Mouse (Mus musculus) forebrain, embryonic 16.5 days (tissue): ENCODE results near the gene Plxdc1. TPM values are rescaled to one million over a fixed set of nuclear protein-coding genes. Genes with fewer than 3 reads are reported as not detected.

Experiments used
- ATAC-seq: fragments of 200-750 bp; cut with Nextera tagmentation; 2 replicates; pipeline ENCODE4 v1.8.0; 2017; ENCODE audit warnings: mild to moderate bottlenecking, moderate library complexity
- H3K27ac ChIP-seq: fragments of 300-500 bp; sonication (generic); 2 replicates; pipeline ENCODE4 v1.5.1; 2014; ENCODE audit warnings: low read length, control low read depth
- H3K27me3 ChIP-seq: fragments of 300-500 bp; sonication (generic); replicated peaks from 2 replicates; pipeline ENCODE4 v1.6.1; 2014; ENCODE audit warnings: low read length; ENCODE audit not compliant: control insufficient read depth, insufficient read depth
- H3K36me3 ChIP-seq: fragments of 300-500 bp; sonication (generic); 2 replicates; pipeline ENCODE4 v1.6.1; 2014; ENCODE audit not compliant: control insufficient read depth, insufficient read depth
- H3K4me1 ChIP-seq: fragments of 300-500 bp; sonication (generic); replicated peaks from 2 replicates; pipeline ENCODE4 v1.6.1; 2014; ENCODE audit warnings: low read length; ENCODE audit not compliant: control insufficient read depth, insufficient read depth
- H3K4me2 ChIP-seq: fragments of 300-500 bp; sonication (generic); 2 replicates; pipeline ENCODE4 v1.6.1; 2014; ENCODE audit warnings: mild to moderate bottlenecking, low read length, control low read depth
- H3K4me3 ChIP-seq: fragments of 300-500 bp; sonication (generic); replicated peaks from 2 replicates; pipeline ENCODE4 v1.5.1; 2014; ENCODE audit warnings: mild to moderate bottlenecking, low read length, control low read depth
- H3K9ac ChIP-seq: fragments of 300-500 bp; sonication (generic); replicated peaks from 2 replicates; pipeline ENCODE4 v1.6.1; 2014; ENCODE audit warnings: low read depth, low read length, control low read depth
- H3K9me3 ChIP-seq: fragments of 300-500 bp; sonication (generic); 2 replicates; pipeline ENCODE4 v1.6.1; 2016; ENCODE audit warnings: low read length; ENCODE audit not compliant: control insufficient read depth
- WGBS: fragments of 180-500 bp; shearing (Covaris S2); extraction: QIAGEN DNeasy Blood & Tissue Kit; methylation state at CpG from one replicate; pipeline ENCODE4 v1.1.7; 2014; 5-methylcytosine and 5-hydroxymethylcytosine counted together
- polyA plus RNA-seq: library from polyadenylated mRNA; unstranded; fragments of >200 nt; fragmentation: Nextera tagmentation; extraction: Ambion mirVana; gene quantifications from 2 replicates; pipeline ENCODE4 v1.2.1, GENCODE M21; 2015

Plxdc1 gene
- polyA plus RNA-seq, 1 experiment from 2014 or later: 0.96 TPM

- H3K36me3 ChIP-seq: no peaks in the 10 kb centered on the region
- ATAC-seq: no peak
- H3K4me2 ChIP-seq: no peak overlapping the region
- no peak overlapping the region for H3K4me3 ChIP-seq
- 83% methylated on average over 11 of the region's 11 CpGs for WGBS
- no peak overlapping the region for H3K9ac ChIP-seq
- peaks cover 4% of the 10 kb centered on the region; the same call in 1 of the 2 replicates for H3K27me3 ChIP-seq
- H3K27ac ChIP-seq: no peak overlapping the region
- H3K9me3 ChIP-seq: no peaks in the 10 kb centered on the region
- H3K4me1 ChIP-seq: peaks cover 23% of the 10 kb centered on the region
These were observed 12.0 kb upstream of the Plxdc1 start for GRCm38 (mm10) chr11:97998074-97998793.

GRCm38 (mm10) chr11:97997387-97997960, 11.2 kb upstream of the Plxdc1 start:
- H3K4me2 ChIP-seq: no peak overlapping the region
- H3K27me3 ChIP-seq: peaks cover 4% of the 10 kb centered on the region; the same call in 1 of the 2 replicates
- H3K9ac ChIP-seq: no peak overlapping the region
- 79% methylated on average over 8 of the region's 8 CpGs for WGBS
- peaks cover 16% of the 10 kb centered on the region for H3K4me1 ChIP-seq
- ATAC-seq: no peak
- no peaks in the 10 kb centered on the region for H3K36me3 ChIP-seq
- no peak overlapping the region for H3K4me3 ChIP-seq
- no peaks in the 10 kb centered on the region for H3K9me3 ChIP-seq
- H3K27ac ChIP-seq: no peak overlapping the region

DNA sequence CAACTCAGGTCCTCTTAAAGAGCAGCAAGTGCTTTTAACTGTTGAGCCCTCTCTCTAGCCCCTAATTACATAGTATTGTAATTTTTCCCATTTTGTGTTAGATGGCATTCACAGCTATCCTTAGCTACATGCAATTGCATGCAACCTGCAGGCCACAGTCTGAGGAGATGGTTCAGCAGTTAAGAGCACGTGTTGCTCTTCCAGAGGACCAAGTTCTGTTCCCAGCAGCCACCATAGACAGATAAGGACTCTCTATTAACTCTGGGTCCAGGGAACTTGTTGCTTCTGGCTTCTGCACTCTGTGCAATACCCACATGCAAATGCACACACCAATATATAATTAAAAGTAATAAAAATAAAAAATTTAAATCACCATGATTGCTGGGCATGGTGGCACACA, 10.4 kb upstream of the Plxdc1 start:
- Histone ChIP-seq H3K4me1 (peaks cover 14% of the 10 kb centered on the region), H3K27me3 (peaks cover 4% of the 10 kb centered on the region; the same call in 1 of the 2 replicates), H3K36me3 (no peaks in the 10 kb centered on the region), H3K4me3 (no peak overlapping the region), H3K9ac (no peak overlapping the region), H3K4me2 (no peak overlapping the region), H3K9me3 (no peaks in the 10 kb centered on the region), H3K27ac (no peak overlapping the region)
- ATAC-seq: no peak
- 54% methylated on average over 1 of the region's 1 CpGs for WGBS

DNA sequence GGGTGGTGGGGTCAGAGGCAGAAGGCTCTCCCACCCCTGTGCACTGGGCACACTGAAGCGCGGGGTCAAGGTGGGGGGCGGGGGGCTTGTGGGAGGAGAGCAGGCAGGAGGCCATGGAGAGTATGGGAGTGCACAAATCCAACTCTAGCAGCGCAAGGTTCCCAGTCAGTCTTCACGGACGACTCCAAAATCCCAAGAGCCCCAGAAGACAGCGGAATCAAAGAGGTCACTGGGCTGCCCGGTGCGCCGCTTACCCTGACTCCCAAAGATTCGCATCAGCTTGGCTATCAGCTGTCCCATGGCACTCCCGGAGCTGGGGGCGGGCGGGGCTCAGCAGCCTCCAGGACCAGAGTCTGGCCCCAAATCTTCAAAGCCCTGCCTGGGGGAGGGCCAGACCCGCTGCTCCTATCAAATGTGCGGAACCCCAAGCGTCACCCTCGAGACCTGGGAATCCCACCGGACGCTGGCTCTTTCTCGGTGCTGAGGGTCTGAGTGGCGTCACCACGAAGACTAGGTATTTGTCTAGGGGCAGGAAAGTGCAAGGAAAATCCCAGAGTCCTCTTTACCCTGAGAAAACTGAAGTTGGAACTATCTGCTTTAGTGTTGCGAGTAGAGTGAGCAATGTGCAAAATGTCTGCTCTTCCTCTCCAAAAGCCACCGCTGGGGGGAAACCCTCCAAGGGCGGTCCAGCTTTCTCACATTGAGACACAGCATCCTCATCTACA, 9.5 kb upstream of the Plxdc1 start, which contains the start of gene Arl5c:
Gene Arl5c (minus strand): TSS at position 618 of the 725 bp plus-strand sequence.
- H3K36me3 ChIP-seq: no peaks in the 10 kb centered on the region
- 1% methylated on average over 25 of the region's 26 CpGs for WGBS
- no peak within 1 kb of the TSS for H3K27ac ChIP-seq
- H3K9me3 ChIP-seq: no peaks in the 10 kb centered on the region
- H3K4me2 ChIP-seq: peak within 1 kb of the TSS; percentile 80
- peaks cover 14% of the 10 kb centered on the region for H3K4me1 ChIP-seq
- peaks cover 4% of the 10 kb centered on the region; the same call in 1 of the 2 replicates for H3K27me3 ChIP-seq
- peak within 1 kb of the TSS; percentile 46 for H3K4me3 ChIP-seq
- 0 out of 2 replicates have a peak, but pooled peaks have one; percentile 9 for ATAC-seq
- peak within 1 kb of the TSS; percentile 52 for H3K9ac ChIP-seq

- peak; percentile 64 for ATAC-seq
- peak overlapping the region; percentile 80 for H3K4me2 ChIP-seq
- H3K4me3 ChIP-seq: peak overlapping the region; percentile 46
- no peaks in the 10 kb centered on the region for H3K9me3 ChIP-seq
- H3K36me3 ChIP-seq: no peaks in the 10 kb centered on the region
- peaks cover 21% of the 10 kb centered on the region for H3K4me1 ChIP-seq
- peak overlapping the region; percentile 52 for H3K9ac ChIP-seq
- 7% methylated on average over 13 of the region's 13 CpGs for WGBS
- no peak overlapping the region for H3K27ac ChIP-seq
- H3K27me3 ChIP-seq: no peaks in the 10 kb centered on the region
These were observed 8.4 kb upstream of the Plxdc1 start for GRCm38 (mm10) chr11:97994539-97995100.

DNA sequence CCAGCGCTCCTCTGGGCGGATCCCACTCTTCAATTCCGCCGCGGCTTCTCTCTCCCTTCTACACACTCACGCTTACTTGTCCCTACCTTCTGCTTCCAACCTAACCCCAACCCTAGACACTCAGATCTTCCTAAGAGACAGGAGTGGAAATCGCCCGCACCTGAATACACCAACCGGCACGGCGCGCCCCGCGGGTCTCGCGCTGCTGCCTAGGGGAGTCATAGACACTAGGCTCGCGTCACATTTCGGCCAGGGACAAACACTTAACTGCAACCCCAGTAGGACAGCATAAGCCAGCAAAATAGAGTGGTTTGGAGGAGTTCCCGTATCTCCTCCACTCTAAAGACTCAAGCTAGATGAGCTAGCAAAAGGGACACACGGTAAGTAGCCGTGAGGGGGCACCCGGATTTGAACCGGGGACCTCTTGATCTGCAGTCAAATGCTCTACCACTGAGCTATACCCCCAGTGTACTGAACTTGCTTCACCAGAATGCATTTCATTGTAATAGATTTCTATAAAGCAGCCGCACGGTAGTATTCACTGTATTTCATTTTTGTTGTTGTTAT, 2.4 kb upstream of the Plxdc1 start:
- Histone ChIP-seq H3K9ac (peak overlapping the region; percentile 72), H3K4me3 (peak overlapping the region; percentile 100), H3K27ac (peak overlapping the region; percentile 90), H3K9me3 (no peaks in the 10 kb centered on the region), H3K27me3 (peaks cover 20% of the 10 kb centered on the region), H3K36me3 (no peaks in the 10 kb centered on the region), H3K4me1 (peaks cover 22% of the 10 kb centered on the region), H3K4me2 (peak overlapping the region; percentile 70)
- WGBS: under 1% methylated on average over 26 of the region's 26 CpGs
- peak; percentile 90 for ATAC-seq

DNA sequence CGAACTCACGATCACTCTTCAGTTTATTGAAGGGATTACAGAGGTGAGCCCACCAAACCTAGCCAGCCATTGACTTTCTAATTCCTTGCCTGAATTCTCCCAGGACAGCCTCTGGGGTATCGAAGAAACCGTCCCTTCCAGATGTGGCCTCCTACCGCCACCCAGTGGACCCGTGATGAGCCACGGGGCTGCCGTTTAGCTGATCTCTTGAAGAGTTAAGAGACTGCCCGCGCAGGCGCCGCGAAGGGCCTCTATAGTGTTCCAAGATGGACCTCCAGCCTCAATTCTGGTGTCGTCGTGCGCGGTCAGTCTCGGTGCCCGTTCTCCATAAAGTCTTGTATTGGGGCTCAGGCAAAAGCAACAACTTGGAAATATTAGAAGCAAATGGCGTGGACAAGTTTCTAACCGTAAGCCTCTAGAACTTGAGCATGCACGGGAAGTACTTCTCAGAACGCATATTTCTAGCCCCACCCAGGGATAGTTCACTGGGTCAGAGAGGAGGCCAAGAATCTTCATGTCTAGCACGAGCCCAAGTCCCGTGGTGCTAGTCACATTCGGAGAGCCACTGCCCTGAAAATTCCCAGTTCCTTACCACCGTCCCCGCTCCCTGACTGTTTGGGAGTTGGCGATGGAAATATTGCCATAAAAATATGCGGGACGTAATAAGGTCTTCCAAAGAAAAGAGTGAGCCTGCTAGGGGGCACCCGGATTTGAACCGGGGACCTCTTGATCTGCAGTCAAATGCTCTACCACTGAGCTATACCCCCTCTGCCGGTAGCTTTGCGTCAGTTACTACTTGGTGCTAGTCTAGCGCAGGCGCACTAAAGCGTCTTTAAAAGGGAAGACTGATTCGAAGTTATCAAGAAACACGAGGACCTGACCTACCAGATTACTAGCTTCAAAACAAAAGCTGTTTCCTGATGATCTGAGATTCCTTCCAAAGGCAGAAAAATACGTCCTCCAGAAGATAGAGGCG, 1.6 kb upstream of the Plxdc1 start:
- no peaks in the 10 kb centered on the region for H3K9me3 ChIP-seq
- ATAC-seq: peak; percentile 77

DNA sequence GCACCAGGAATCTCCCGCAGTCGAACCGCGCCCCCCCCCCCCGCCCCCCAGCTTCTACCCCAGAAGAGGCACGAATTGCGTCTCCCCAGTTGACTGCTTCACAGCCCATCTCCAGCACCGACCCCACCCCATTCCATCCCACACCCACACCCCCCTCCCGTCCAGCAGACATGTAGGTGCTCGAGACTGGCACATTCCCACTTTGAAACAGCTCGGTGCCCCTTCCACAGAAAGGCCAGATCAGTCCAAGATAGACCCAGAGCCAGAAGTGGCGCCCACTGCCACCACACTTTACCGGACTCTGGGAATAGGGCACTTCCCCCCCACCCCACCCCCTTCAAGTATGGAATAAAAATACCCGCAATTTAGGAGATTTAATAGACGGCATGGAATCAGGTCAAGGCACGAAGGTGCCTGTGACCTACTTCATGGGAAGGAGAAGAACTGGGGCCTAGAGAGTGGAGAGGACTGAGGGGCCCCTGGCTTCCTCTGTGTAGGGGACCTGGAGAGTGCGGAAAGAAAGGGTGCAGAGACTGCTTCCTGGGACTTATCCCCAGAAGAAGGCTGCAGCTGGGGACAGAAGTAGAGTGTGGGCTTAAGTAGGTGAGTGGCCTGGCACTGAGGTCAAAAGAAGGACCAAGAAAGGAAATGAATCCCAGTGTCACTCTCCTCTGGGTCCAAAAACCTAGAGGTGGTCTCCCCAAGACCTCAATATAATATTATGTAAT, 658 bp upstream of the Plxdc1 start:
- ATAC-seq: no peak

More for the DNA sequence above, 1.6 kb upstream of the Plxdc1 start:
- H3K9ac ChIP-seq: peak overlapping the region; percentile 72
- peaks cover 22% of the 10 kb centered on the region for H3K4me1 ChIP-seq
- under 1% methylated on average over 42 of the region's 42 CpGs for WGBS
- H3K27ac ChIP-seq: peak overlapping the region; percentile 90
- H3K4me2 ChIP-seq: peak overlapping the region; percentile 70
- H3K36me3 ChIP-seq: no peaks in the 10 kb centered on the region
- peaks cover 20% of the 10 kb centered on the region for H3K27me3 ChIP-seq
- peak overlapping the region; percentile 100 for H3K4me3 ChIP-seq

More for the DNA sequence above, 658 bp upstream of the Plxdc1 start:
- Histone ChIP-seq H3K4me3 (peak overlapping the region; percentile 100), H3K27ac (no peak overlapping the region), H3K9me3 (no peaks in the 10 kb centered on the region), H3K27me3 (peaks cover 20% of the 10 kb centered on the region), H3K9ac (peak overlapping the region; percentile 60), H3K36me3 (no peaks in the 10 kb centered on the region), H3K4me2 (peak overlapping the region; percentile 76), H3K4me1 (peaks cover 22% of the 10 kb centered on the region)
- 23% methylated on average over 17 of the region's 17 CpGs for WGBS
